28 mouse cellular contexts compared by ENCODE assay signal in genomic region chr16:37506751-37507150, GRCm38 (mm10). TPM values are rescaled to one million over a fixed set of nuclear protein-coding genes. Genes with fewer than 3 reads are reported as not detected.
A peak's percentile ranks its signal among the peaks of the same experiment; 100 is the strongest.
DNase-seq lines count a peak whose midpoint lies in the region; ATAC-seq and TF ChIP-seq lines count a peak whose summit lies in the region.
"Had no signal": no experiment of that assay in that cellular context is flagged by ENCODE, and none has a peak within 500 bp of the region (broad histone marks: within the 10 kb centered on the region; RNA-seq: fewer than 3 reads in every experiment).

No protein-coding gene starts in this region.

- WGBS in midbrain, embryonic 15.5 days, result 76% methylated on average over 9 of the region's 9 CpGs
- 93% methylated on average over 9 of the region's 9 CpGs for WGBS in midbrain, embryonic 10.5 days

- DNase-seq in frontal cortex, postnatal 14 days (ENCODE audit: low spot score in 2 of 2), result no peak
- no peak for DNase-seq in layer of hippocampus, adult 2 months (ENCODE audit: low spot score in 2 of 2)
- no peak for DNase-seq in layer of hippocampus, adult 9-10 months (ENCODE audit: low spot score)
- no peak for DNase-seq in midbrain, embryonic 10.5 days (ENCODE audit: low spot score)
- DNase-seq in brain, embryonic 14.5 days (ENCODE audit: low read depth), result peak; percentile 31
- DNase-seq: adrenal gland, postnatal 10 days; cerebellum, adult 11-12 months; cerebellum, adult 9-11 months; embryo, embryonic 11 days; heart, postnatal 4 days; kidney, adult 11 months; kidney, postnatal 14 days; liver; lung, adult 2 months; lung, postnatal 10 days; right cerebral cortex, postnatal 25 days had no signal

- 0 out of 2 replicates have a peak overlapping the region, but pooled peaks have one; percentile 5 for H3K27ac ChIP-seq in layer of hippocampus, adult 2 months
- H3K27ac ChIP-seq in midbrain, embryonic 15.5 days, result 0 out of 2 replicates have a peak overlapping the region, but pooled peaks have one; percentile 8
- H3K27ac ChIP-seq in midbrain, embryonic 10.5 days (replicated peaks), result no peak overlapping the region
- H3K27ac ChIP-seq: embryonic facial prominence, embryonic 12.5 days; heart, embryonic 10.5 days; hindbrain, embryonic 14.5 days; liver, embryonic 14.5 days; macrophage; neural tube, embryonic 12.5 days; stomach, embryonic 15.5 days had no signal

- no peak overlapping the region for H3K9ac ChIP-seq in midbrain, embryonic 15.5 days
- H3K9ac ChIP-seq: embryonic facial prominence, embryonic 12.5 days; hindbrain, embryonic 14.5 days; liver, embryonic 14.5 days; neural tube, embryonic 12.5 days; stomach, embryonic 15.5 days had no signal

- no peak overlapping the region for H3K4me2 ChIP-seq in midbrain, embryonic 15.5 days
- H3K4me2 ChIP-seq: embryonic facial prominence, embryonic 12.5 days; hindbrain, embryonic 14.5 days; neural tube, embryonic 12.5 days; stomach, embryonic 15.5 days had no signal

- no peaks in the 10 kb centered on the region for H3K27me3 ChIP-seq in midbrain, embryonic 15.5 days (replicated peaks)
- no peaks in the 10 kb centered on the region for H3K27me3 ChIP-seq in midbrain, embryonic 10.5 days (ENCODE audit: low read depth, poor library complexity, severe bottlenecking)
- H3K27me3 ChIP-seq: embryonic facial prominence, embryonic 12.5 days; neural tube, embryonic 12.5 days; Patski; stomach, embryonic 15.5 days had no signal

- no peaks in the 10 kb centered on the region for H3K9me3 ChIP-seq in midbrain, embryonic 15.5 days
- H3K9me3 ChIP-seq in midbrain, embryonic 10.5 days (replicated peaks), result no peaks in the 10 kb centered on the region
- H3K9me3 ChIP-seq: embryonic facial prominence, embryonic 12.5 days; heart, embryonic 10.5 days; neural tube, embryonic 12.5 days; stomach, embryonic 15.5 days had no signal

- H3K36me3 ChIP-seq in midbrain, embryonic 15.5 days (replicated peaks), result peaks cover 10% of the 10 kb centered on the region; the same call in 1 of the 2 replicates
- peaks cover 35% of the 10 kb centered on the region for H3K36me3 ChIP-seq in midbrain, embryonic 10.5 days

- no peak overlapping the region for H3K4me3 ChIP-seq in layer of hippocampus, adult 2 months
- H3K4me3 ChIP-seq in midbrain, embryonic 15.5 days, result no peak overlapping the region
- no peak overlapping the region for H3K4me3 ChIP-seq in midbrain, embryonic 10.5 days
- H3K4me3 ChIP-seq: embryonic facial prominence, embryonic 12.5 days; heart, embryonic 10.5 days; myocyte; neural tube, embryonic 12.5 days; stomach, embryonic 15.5 days had no signal

- peak; percentile 85 for ATAC-seq in frontal cortex, adult (ENCODE audit: low TSS enrichment)
- no peak for ATAC-seq in midbrain, embryonic 15.5 days (replicated peaks)
- ATAC-seq: inflammation-experienced regulatory T-cells, adult 6 months; Patski had no signal

- no peak for TF ChIP-seq POLR2A in brain, embryonic 14.5 days (IDR thresholded peaks at IDR 0.05; ENCODE audit: borderline replicate concordance, extremely low read depth, insufficient read depth, insufficient read length, poor library complexity, severe bottlenecking)

- no peak for TF ChIP-seq CTCF in layer of hippocampus, adult 2 months (conservative IDR thresholded peaks at IDR 0.05)
- TF ChIP-seq CTCF in brain, embryonic 14.5 days (IDR thresholded peaks at IDR 0.05; ENCODE audit: borderline replicate concordance, extremely low read depth, insufficient read depth, insufficient read length), result no peak

- peaks cover 7% of the 10 kb centered on the region; the same call in 1 of the 2 replicates for H3K4me1 ChIP-seq in midbrain, embryonic 15.5 days
- no peaks in the 10 kb centered on the region for H3K4me1 ChIP-seq in midbrain, embryonic 10.5 days
- H3K4me1 ChIP-seq: embryonic facial prominence, embryonic 12.5 days; heart, embryonic 10.5 days; neural tube, embryonic 12.5 days; stomach, embryonic 15.5 days had no signal

RNA-seq across cellular contexts. Expression of gene Gtf2e1, which starts 32.8 kb away (rescaled TPM):
- 10 to 100 TPM; 17.3 to 18.2 TPM for total RNA-seq in layer of hippocampus, adult 2 months (2021)
- 32.0 and 32.4 TPM in 2 replicates for polyA plus RNA-seq in midbrain, embryonic 15.5 days (2015; fragmentation: Nextera tagmentation; extraction: Ambion mirVana)
- polyA plus RNA-seq in midbrain, embryonic 10.5 days (2016; fragmentation: Nextera tagmentation; extraction: Ambion mirVana), result 55.2 and 59.9 TPM in 2 replicates
- polyA plus RNA-seq in brain, embryonic 14.5 days (2012; rRNA removed), result 26.7 and 27.5 TPM in 2 replicates

RNA-seq across cellular contexts. Expression of gene Rabl3, which starts 32.9 kb away (rescaled TPM):
- total RNA-seq in layer of hippocampus, adult 2 months (2021), result 10 to 100 TPM; 10.2 to 11.2 TPM
- 18.9 and 19.9 TPM in 2 replicates for polyA plus RNA-seq in midbrain, embryonic 15.5 days (2015; fragmentation: Nextera tagmentation; extraction: Ambion mirVana)
- polyA plus RNA-seq in midbrain, embryonic 10.5 days (2016; fragmentation: Nextera tagmentation; extraction: Ambion mirVana), result 45.9 and 48.4 TPM in 2 replicates
- polyA plus RNA-seq in brain, embryonic 14.5 days (2012; rRNA removed), result 8.6 and 10.8 TPM in 2 replicates
